Mouse (Mus musculus) common myeloid progenitor, adult 5-6 weeks (primary cell): ENCODE results near the gene Trip6. TPM values are rescaled to one million over a fixed set of nuclear protein-coding genes. Genes with fewer than 3 reads are reported as not detected.
A peak's percentile ranks its signal among the peaks of the same experiment; 100 is the strongest.

Experiments used
- ATAC-seq: replicated peaks from 2 replicates; pipeline ENCODE4 v1.8.0; 2016; ENCODE audit warnings: low read depth, mild to moderate bottlenecking, moderate TSS enrichment, inconsistent platforms; ENCODE audit not compliant: poor library complexity, severe bottlenecking
- total RNA-seq: library from RNA; stranded (forward); fragments of 200-1000, 187-1606 nt; gene quantifications from 2 replicates; pipeline ENCODE4 v1.2.3, GENCODE M21; 2017

Trip6 gene
- total RNA-seq, 1 experiment from 2014 or later, result 12.7 TPM

DNA sequence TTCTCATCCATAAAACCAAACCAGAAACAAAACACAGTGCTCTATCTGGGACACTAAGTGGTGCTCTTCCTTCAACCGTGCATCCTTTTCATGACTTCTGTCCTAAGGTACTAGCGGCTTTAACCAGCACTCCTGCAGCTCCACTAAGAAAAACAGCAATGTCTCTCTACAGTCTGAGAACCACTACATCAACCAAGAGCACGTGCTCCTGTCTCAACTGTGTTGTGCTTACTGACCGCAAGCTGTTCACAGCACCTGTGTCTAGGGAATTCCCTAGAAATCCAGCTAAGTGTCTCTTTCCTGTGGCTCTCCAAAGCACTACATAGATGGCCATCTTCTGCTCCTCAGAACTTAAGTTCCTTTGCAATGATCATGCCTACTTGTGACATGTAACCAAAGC, 9.4 kb downstream of the Trip6 start:
- ATAC-seq, result no peak

- ATAC-seq, result no peak
Measured at GRCm38 (mm10) chr5:137304165-137304564, 10.0 kb downstream of the Trip6 start.

DNA sequence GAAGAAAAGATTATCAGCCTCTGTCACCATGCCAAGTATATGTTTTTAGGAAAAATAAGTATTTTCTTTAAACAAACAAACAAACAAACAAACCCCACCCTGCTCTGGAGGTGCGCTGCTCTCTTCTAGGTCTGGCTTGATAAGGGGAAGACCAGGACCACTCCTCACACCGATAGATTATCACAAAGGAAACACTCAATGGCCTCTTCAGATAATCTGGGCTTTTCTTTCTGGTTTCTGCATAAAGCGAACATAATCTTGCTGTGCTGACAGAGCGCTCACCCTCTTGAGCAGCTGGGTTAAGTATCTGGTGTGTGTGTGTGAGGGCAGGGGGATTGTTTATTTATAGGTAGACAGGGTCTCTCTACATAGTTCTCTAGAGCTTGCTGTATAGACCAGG, 10.6 kb downstream of the Trip6 start:
- ATAC-seq, result no peak

DNA sequence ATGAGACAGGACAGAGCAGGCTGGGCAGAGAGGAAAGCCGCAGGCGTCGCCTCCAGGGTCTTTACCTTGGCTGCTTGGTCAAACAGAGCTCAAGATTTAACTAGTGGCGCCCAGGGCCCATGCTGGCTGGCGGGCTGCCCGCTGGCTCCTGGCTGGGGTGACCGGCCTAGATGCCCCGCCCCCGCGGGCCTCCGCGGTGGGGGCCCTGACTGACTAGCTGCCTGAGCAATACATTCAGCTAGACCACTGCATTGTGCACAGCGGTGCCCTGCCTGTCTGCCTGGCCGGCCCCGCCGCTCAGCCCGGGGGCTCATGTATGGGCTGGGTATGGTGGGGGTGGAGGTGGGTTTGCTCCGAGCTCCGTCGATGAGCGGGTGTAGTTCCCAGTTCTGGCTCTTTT, 13.0 kb downstream of the Trip6 start:
- ATAC-seq, result no peak

DNA sequence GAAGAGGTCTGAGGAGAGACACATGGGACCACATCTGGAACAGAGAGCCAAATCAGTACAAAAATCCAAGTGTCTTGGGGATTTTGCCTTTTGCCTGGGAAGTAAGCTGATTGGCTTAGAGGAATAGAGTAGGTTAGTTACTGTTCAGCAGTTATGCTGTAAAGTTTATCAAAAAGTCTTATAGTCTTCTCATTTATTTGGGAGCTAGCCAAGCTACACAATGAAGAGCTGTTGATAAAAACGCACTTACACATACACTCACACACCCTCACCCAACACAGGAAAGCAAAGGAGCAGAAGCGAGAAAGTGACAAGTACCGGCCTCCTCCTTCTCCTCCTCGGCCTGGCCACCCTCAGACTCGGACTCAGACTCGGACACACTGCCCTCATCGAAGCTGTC, 15.0 kb downstream of the Trip6 start:
- ATAC-seq, result no peak

- no peak for ATAC-seq
Measured at GRCm38 (mm10) chr5:137297126-137297525, 17.1 kb downstream of the Trip6 start.

DNA sequence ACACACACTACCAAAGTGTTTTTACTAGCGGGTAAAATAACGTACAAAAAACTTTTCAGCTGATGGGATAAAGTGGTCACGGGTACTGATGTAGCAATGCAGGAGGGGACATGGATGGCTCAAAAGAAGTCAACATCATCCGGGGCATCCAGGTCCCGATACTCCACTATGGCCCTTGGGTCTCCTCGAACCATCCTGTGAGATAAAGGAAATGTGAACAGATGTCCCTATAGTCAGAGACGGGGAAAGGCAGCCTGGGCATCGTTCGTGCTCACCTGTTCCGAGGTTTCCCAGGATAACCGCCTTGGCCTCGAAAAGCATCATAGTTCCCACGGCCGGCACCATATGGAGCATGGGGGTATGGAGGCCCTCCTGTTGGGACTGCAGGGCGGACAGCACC, 18.5 kb downstream of the Trip6 start:
- ATAC-seq, result no peak

GRCm38 (mm10) chr5:137295296-137295695, 18.9 kb downstream of the Trip6 start:
- no peak for ATAC-seq

DNA sequence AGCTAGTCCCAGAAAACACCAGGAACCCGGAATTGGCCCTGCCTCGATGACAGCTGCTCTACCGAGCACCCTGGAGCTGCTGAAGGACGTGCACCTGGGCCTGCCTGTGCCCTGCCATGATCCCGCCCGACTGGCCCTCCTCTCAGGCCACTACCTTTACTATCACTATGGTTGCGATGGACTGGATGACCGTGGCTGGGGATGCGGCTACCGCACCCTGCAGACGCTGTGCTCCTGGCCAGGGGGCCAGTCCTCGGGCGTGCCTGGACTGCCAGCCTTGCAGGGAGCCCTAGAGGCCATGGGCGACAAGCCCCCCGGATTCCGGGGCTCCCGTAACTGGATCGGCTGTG, 19.5 kb downstream of the Trip6 start:
- ATAC-seq, result peak; percentile 3; the same call in 1 of the 2 replicates

DNA sequence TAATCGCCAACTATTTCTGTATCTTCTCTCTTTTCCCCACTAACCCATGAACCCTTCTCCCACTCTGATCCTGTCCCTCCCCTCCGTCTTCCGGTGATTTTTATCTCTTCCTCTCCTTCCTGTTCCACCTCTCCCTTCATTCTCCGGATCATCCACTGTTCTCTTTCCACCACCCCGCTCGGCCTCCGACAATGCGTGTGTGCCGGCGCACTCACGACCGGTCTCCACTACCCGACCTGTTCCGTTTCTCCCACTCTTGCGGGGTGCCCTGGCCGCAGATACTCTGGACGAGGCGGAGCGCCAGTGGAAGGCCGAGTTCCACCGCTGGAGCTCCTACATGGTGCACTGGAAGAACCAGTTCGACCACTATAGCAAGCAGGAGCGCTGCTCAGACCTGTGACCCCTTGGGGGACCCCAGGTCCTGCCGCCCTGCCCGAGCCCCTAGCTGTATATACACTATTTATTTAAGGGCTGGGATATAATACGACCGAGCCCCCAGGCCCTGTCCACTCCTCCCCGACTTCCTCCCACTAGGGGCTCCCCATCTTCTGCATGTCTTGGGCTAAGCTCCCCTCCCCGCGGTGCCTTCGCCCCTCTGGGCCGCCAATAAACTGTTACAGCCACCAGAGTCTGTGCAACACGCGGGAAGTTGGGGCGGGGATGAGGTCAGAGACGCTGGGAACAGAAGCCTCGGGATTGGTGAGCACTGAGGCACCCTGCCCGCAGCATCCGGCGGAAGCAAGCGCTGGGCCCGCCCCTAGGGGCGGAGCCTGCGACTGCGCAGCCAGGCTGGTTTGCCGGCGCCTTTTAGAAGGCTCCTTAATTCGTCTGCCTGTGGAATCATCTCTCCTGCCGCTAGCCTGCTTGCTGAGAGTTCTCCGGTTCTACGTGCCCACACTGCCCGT, 20.1 kb downstream of the Trip6 start, which contains the start of gene Ufsp1:
Gene Ufsp1, plus strand, starts transcription at position 791 of the 905 bp plus-strand sequence.
- peak; percentile 76 for ATAC-seq

GRCm38 (mm10) chr5:137293282-137293681, 20.9 kb downstream of the Trip6 start:
- ATAC-seq, result peak; percentile 27

DNA sequence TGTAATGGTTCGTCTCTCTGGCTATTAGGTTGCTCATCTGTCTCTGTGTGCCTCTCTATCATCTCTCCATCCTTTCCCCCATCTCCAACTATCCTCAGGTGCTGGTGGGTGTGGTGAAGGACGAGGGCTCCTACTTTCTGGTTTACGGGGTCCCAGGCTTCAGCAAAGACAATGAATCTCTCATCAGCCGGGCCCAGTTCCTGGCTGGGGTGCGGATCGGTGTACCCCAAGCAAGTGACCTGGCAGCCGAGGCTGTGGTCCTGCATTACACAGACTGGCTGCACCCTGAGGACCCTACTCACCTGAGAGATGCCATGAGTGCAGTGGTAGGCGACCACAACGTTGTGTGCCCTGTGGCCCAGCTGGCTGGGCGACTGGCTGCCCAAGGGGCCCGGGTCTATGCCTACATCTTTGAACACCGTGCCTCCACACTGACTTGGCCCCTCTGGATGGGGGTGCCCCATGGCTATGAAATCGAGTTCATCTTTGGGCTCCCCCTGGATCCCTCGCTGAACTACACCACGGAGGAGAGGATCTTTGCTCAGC, 22.8 kb downstream of the Trip6 start:
- no peak for ATAC-seq

GRCm38 (mm10) chr5:137290677-137291076, 23.5 kb downstream of the Trip6 start:
- ATAC-seq, result peak; percentile 10; the same call in 1 of the 2 replicates

DNA sequence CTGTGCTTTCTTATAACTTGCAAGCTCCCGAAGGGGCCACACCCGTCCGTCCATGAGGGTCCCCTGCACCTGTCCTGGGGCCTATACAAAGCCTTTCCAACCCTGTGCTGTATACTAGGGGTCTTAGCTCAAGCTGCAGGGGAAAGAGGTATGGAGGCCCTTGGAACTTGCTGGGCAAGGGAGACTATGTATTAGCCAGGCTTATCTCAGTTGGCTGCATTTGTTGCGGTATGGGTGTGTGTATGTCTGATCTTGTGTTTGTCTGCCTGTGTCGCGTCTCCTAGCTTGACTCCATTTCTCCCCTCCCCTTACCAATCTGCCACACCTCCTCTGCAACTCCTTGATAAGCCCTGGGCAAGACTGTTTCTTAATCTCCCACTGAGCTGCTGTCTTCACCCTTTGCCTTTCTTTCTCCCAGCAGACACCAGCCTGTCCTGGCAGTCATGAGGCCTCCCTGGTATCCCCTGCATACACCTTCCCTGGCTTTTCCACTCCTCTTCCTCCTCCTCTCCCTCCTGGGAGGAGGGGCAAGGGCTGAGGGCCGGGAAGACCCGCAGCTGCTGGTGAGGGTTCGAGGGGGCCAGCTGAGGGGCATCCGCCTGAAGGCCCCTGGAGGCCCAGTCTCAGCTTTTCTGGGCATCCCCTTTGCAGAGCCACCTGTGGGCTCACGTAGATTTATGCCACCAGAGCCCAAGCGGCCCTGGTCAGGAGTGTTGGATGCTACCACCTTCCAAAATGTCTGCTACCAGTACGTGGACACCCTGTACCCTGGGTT, 24.4 kb downstream of the Trip6 start:
- peak; percentile 36 for ATAC-seq

DNA sequence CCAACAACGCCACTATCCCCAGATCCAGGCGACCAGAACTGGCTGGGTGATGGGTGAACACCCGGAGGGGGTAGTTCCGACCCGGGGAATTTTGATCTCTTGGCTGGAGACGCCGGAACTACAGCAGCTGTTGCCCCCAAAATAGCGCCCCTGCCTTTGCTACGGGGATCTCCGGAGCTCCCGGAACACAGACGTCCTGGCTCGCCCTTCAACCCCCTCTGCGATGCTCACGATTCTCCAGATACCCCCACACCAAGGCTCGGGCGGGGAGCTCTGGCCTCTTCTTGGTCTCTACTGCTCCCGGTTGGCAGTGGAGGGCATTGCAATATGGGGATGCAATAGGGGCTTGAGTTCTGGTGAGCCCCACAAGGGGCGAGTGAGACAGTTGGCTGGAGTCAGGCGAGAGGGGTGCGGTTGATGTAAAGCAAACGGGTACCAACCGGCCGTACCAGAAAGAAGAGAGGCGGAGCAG, 25.2 kb downstream of the Trip6 start:
- ATAC-seq, result peak; percentile 7; the same call in 1 of the 2 replicates

GRCm38 (mm10) chr5:137287953-137288743, 26.1 kb downstream of the Trip6 start:
- no peak for ATAC-seq

DNA sequence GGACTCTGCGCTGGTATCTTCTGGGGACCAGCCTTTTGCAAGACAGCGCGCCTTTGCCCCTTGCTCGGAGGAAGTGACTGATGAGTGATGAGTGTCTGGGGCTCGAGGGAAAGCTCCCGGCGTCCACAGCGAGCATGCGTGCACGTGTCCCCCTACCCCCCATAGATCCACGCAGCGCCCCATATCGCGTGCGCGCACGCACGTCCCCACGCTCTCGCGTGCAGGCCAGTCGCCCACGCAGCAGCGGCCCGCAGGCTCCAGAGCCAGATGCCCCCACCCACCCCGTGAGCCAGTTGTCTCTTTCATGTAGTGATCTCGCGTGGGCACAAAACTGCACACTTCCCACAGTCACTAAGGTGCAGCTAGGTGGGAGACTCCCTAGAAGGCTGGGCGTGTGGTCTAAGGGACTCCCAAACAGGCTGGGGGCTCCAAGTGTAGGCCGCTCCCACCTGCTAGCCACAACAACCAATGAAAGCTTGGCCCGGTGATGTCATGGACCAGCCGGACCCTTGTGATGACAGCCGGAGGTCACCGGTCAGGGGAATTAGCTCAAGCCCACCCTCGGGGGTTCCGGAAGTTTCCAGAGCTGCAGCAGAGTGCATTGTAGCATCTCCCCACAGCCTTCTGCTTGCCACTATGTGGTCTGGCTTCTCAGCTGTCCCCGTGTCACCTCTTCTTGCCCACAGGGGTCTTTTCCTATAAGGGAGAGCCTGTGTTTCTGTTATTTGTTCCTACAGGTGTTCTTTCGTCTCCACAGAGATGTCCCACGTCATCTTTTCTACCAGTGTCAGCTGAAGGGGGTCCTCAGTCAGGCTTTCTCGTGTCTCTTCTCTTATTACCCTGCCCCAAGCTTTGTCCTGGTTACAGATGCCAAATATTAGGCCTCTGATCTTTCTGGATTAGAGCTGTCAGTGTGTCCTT, 26.9 kb downstream of the Trip6 start, which contains the start of gene Ache:
Gene Ache, plus strand, starts transcription at position 488 of the 921 bp plus-strand sequence.
- ATAC-seq, result no peak

GRCm38 (mm10) chr5:137286655-137287031, 27.6 kb downstream of the Trip6 start:
- ATAC-seq, result peak; percentile 54

DNA sequence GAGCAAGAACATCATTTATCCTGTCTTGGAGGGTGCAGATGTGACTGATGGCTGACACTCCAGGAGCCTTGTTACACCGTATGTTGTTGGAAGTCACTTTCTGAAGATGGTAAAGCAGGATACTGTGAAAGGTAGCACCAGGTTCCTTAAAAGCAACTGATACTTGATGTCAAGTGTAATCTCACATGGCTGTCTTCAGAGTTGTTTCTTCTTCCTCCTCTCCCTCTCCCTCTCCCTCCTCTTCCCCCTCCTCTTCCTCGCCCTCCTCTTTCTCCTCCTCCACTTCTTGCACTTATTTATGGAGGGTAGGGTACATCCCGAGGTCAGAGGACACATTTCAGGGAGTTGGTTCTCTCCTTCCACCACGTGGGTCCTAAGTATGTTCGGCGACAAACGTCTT, 28.2 kb downstream of the Trip6 start:
- no peak for ATAC-seq
